9 mouse cellular contexts compared by ENCODE assay signal in genomic region chr11:85830901-85831341, GRCm38 (mm10). TPM values are rescaled to one million over a fixed set of nuclear protein-coding genes. Genes with fewer than 3 reads are reported as not detected.
A peak's percentile ranks its signal among the peaks of the same experiment; 100 is the strongest.
DNase-seq lines count a peak whose midpoint lies in the region; ATAC-seq and TF ChIP-seq lines count a peak whose summit lies in the region.
"Had no signal": no experiment of that assay in that cellular context is flagged by ENCODE, and none has a peak within 500 bp of the region (broad histone marks: within the 10 kb centered on the region; RNA-seq: fewer than 3 reads in every experiment).

No protein-coding gene starts in this region.

- peak; percentile 31 for TF ChIP-seq CTCF in E14TG2a.4 (conservative IDR thresholded peaks at IDR 0.05; ENCODE audit: low read length)

- H3K4me3 ChIP-seq in forebrain, embryonic 11.5 days (ENCODE audit: low read depth, low read length): no peak overlapping the region
- H3K4me3 ChIP-seq in forebrain, embryonic 15.5 days: no peak overlapping the region
- H3K4me3 ChIP-seq in E14TG2a.4 (replicated peaks; ENCODE audit: low read length): no peak overlapping the region
- peak overlapping the region; percentile 63 for H3K4me3 ChIP-seq in limb, embryonic 15.5 days

- peaks cover 96% of the 10 kb centered on the region for H3K27me3 ChIP-seq in forebrain, embryonic 11.5 days (ENCODE audit: control insufficient read depth, insufficient read depth, low read length)
- peaks cover 88% of the 10 kb centered on the region for H3K27me3 ChIP-seq in forebrain, embryonic 15.5 days
- H3K27me3 ChIP-seq in E14TG2a.4 (ENCODE audit: insufficient read depth, low read length): peaks cover 94% of the 10 kb centered on the region
- peaks cover 87% of the 10 kb centered on the region for H3K27me3 ChIP-seq in limb, embryonic 15.5 days

- H3K4me2 ChIP-seq in forebrain, embryonic 11.5 days (ENCODE audit: low read depth, low read length, severe bottlenecking): no peak overlapping the region
- no peak overlapping the region for H3K4me2 ChIP-seq in forebrain, embryonic 15.5 days (replicated peaks)
- peak overlapping the region; percentile 13; the same call in 1 of the 2 replicates for H3K4me2 ChIP-seq in limb, embryonic 15.5 days

- ATAC-seq in forebrain, embryonic 11.5 days (replicated peaks; ENCODE audit: low FRiP score): no peak
- no peak for ATAC-seq in forebrain, embryonic 15.5 days (replicated peaks)
- ATAC-seq in granulocyte monocyte progenitor cell, adult 5-6 weeks (replicated peaks; ENCODE audit: poor library complexity, severe bottlenecking): peak; percentile 40
- no peak for ATAC-seq in limb, embryonic 15.5 days (ENCODE audit: insufficient number of reproducible peaks, low FRiP score, low TSS enrichment, low read depth)

- WGBS in forebrain, embryonic 11.5 days: under 1% methylated on average over 17 of the region's 17 CpGs
- 1% methylated on average over 17 of the region's 17 CpGs for WGBS in forebrain, embryonic 15.5 days
- 6% methylated on average over 17 of the region's 17 CpGs for WGBS in limb, embryonic 15.5 days

- no peaks in the 10 kb centered on the region for H3K36me3 ChIP-seq in forebrain, embryonic 11.5 days (ENCODE audit: control insufficient read depth, insufficient read depth, low read length)
- no peaks in the 10 kb centered on the region for H3K36me3 ChIP-seq in forebrain, embryonic 15.5 days
- peaks cover under 1% of the 10 kb centered on the region; the same call in 1 of the 2 replicates for H3K36me3 ChIP-seq in E14TG2a.4 (ENCODE audit: insufficient read depth, low read length)
- no peaks in the 10 kb centered on the region for H3K36me3 ChIP-seq in limb, embryonic 15.5 days

- H3K9me3 ChIP-seq in forebrain, embryonic 11.5 days (ENCODE audit: control insufficient read depth, low read length): no peaks in the 10 kb centered on the region
- no peaks in the 10 kb centered on the region for H3K9me3 ChIP-seq in forebrain, embryonic 15.5 days
- no peaks in the 10 kb centered on the region for H3K9me3 ChIP-seq in E14TG2a.4 (ENCODE audit: low read length)
- no peaks in the 10 kb centered on the region for H3K9me3 ChIP-seq in limb, embryonic 15.5 days

- no peak overlapping the region for H3K9ac ChIP-seq in forebrain, embryonic 11.5 days (ENCODE audit: low read length)
- H3K9ac ChIP-seq in forebrain, embryonic 15.5 days (replicated peaks): no peak overlapping the region
- no peak overlapping the region for H3K9ac ChIP-seq in limb, embryonic 15.5 days

- H3K4me1 ChIP-seq in forebrain, embryonic 11.5 days (replicated peaks; ENCODE audit: control insufficient read depth, insufficient read depth, low read length): peaks cover 21% of the 10 kb centered on the region
- peaks cover 30% of the 10 kb centered on the region for H3K4me1 ChIP-seq in forebrain, embryonic 15.5 days
- peaks cover 37% of the 10 kb centered on the region for H3K4me1 ChIP-seq in E14TG2a.4 (replicated peaks; ENCODE audit: low read depth, low read length)
- peaks cover 44% of the 10 kb centered on the region for H3K4me1 ChIP-seq in limb, embryonic 15.5 days

- DNase-seq in forebrain, embryonic 11.5 days (ENCODE audit: low spot score): peak; percentile 71
- DNase-seq in right cerebral cortex, adult 2 months (ENCODE audit: low spot score in 2 of 2): no peak
- no peak for DNase-seq in gastrocnemius, postnatal 14 days
- no peak for DNase-seq in layer of hippocampus, adult 11-12 months (ENCODE audit: low spot score)
- DNase-seq: cerebellum, postnatal 36 days had no signal

- intact Hi-C loops in gastrocnemius, postnatal 14 days (cut with DNase I; ENCODE audit: low total_unique reads): no loop called here

- H3K27ac ChIP-seq in forebrain, embryonic 11.5 days (ENCODE audit: low read depth, low read length): no peak overlapping the region
- H3K27ac ChIP-seq in forebrain, embryonic 15.5 days (replicated peaks): no peak overlapping the region
- H3K27ac ChIP-seq in limb, embryonic 15.5 days: peak overlapping the region; percentile 7; the same call in 1 of the 2 replicates

RNA-seq across cellular contexts. Expression of gene Tbx2, which starts 1.4 kb away (rescaled TPM):
- polyA plus RNA-seq in forebrain, embryonic 11.5 days (2014; fragmentation: Nextera tagmentation; extraction: Ambion mirVana): 1.5 and 2.0 TPM in 2 replicates
- 0.76 and 0.86 TPM in 2 replicates for polyA plus RNA-seq in forebrain, embryonic 15.5 days (2015; fragmentation: Nextera tagmentation; extraction: Ambion mirVana)
- total RNA-seq in granulocyte monocyte progenitor cell, adult 5-6 weeks (2014; fragmentation: Nextera tagmentation): 0.11 TPM in 1 of 2 replicates, not detected in the other
- not detected in 2 replicates for total RNA-seq in granulocyte monocyte progenitor cell, adult 5-6 weeks (2017)
- 3.4 and 4.1 TPM in 2 replicates for polyA plus RNA-seq in limb, embryonic 15.5 days (2015; fragmentation: Nextera tagmentation; extraction: Ambion mirVana)
- total RNA-seq in gastrocnemius, postnatal 14 days (2021): 10 to 100 TPM in 1 of 2 experiments, 1 to 10 TPM in 1; 9.7 to 10.1 TPM

RNA-seq across cellular contexts. Expression of gene Gm11444, which starts 19.2 kb away (rescaled TPM):
- not detected in 2 replicates for polyA plus RNA-seq in forebrain, embryonic 11.5 days (2014; fragmentation: Nextera tagmentation; extraction: Ambion mirVana)
- not detected in 2 replicates for polyA plus RNA-seq in forebrain, embryonic 15.5 days (2015; fragmentation: Nextera tagmentation; extraction: Ambion mirVana)
- total RNA-seq in granulocyte monocyte progenitor cell, adult 5-6 weeks (2014; fragmentation: Nextera tagmentation): not detected in 2 replicates
- total RNA-seq in granulocyte monocyte progenitor cell, adult 5-6 weeks (2017): not detected in 2 replicates
- polyA plus RNA-seq in limb, embryonic 15.5 days (2015; fragmentation: Nextera tagmentation; extraction: Ambion mirVana): not detected in 2 replicates
- not detected for total RNA-seq in gastrocnemius, postnatal 14 days (2021)

RNA-seq across cellular contexts. Expression of gene Tbx4, which starts 55.3 kb away (rescaled TPM):
- 0.12 and 0.21 TPM in 2 replicates for polyA plus RNA-seq in forebrain, embryonic 11.5 days (2014; fragmentation: Nextera tagmentation; extraction: Ambion mirVana)
- 0.11 and 0.25 TPM in 2 replicates for polyA plus RNA-seq in forebrain, embryonic 15.5 days (2015; fragmentation: Nextera tagmentation; extraction: Ambion mirVana)
- not detected in 2 replicates for total RNA-seq in granulocyte monocyte progenitor cell, adult 5-6 weeks (2014; fragmentation: Nextera tagmentation)
- total RNA-seq in granulocyte monocyte progenitor cell, adult 5-6 weeks (2017): not detected in 2 replicates
- polyA plus RNA-seq in limb, embryonic 15.5 days (2015; fragmentation: Nextera tagmentation; extraction: Ambion mirVana): 14.9 and 21.9 TPM in 2 replicates
- total RNA-seq in gastrocnemius, postnatal 14 days (2021): 1 to 10 TPM; 1.7 to 2.6 TPM

Comparison
In these comparisons a context has a peak if more than half of its experiments do, and no peak if none do; other contexts are left out.
1. RNA of gene Tbx4, which starts 55.3 kb away (polyA plus RNA-seq): 14.9 to 21.9 TPM in limb, embryonic 15.5 days; 0.11 to 0.25 TPM in forebrain, embryonic 15.5 days and 0.12 to 0.21 TPM in forebrain, embryonic 11.5 days; every median in the first group is over 10 times any median in the second.